Mouse (Mus musculus): ENCODE measurements around the gene Oprm1. TPM values are rescaled to one million over a fixed set of nuclear protein-coding genes. Genes with fewer than 3 reads are reported as not detected.

Gene Oprm1
- polyA plus RNA-seq, 1 experiment from 2014 or later: not detected

DNA sequence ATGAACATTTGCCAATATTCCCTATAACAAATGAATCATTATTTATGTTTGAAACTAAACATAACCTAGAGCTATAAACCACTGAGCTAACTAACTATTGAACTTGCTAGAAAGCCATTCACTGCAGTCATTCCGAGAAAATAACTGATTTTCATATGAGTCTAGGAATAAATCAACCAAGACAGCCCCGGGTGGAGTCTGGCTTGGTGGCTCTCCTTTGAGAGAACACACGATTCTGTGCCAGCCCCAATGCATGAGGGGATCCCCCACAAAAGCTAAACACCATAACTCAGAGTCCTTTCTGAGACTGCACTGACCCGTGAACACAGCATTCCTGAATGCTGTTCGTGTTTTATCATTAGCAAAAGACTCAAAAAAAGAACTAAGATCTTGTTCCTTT lies 302.0 kb downstream of the Oprm1 start:
- Histone ChIP-seq H3K9me3 (replicated peaks; ENCODE audit: control insufficient read depth, low read length) (no peaks in the 10 kb centered on the region), H3K4me2 (ENCODE audit: low read depth, low read length) (no peak overlapping the region), H3K9ac (replicated peaks; ENCODE audit: low read length) (no peak overlapping the region), H3K27me3 (ENCODE audit: control insufficient read depth, insufficient read depth, low read length) (no peaks in the 10 kb centered on the region), H3K36me3 (replicated peaks; ENCODE audit: control insufficient read depth, insufficient read depth, low read depth, low read length) (no peaks in the 10 kb centered on the region), H3K4me3 (ENCODE audit: low read depth, low read length) (no peak overlapping the region), H3K27ac (replicated peaks; ENCODE audit: low read depth, low read length) (no peak overlapping the region), H3K4me1 (ENCODE audit: control insufficient read depth, insufficient read depth, low read length) (no peaks in the 10 kb centered on the region)
- 75% methylated on average over 5 of the region's 5 CpGs for WGBS
- no peak for ATAC-seq (replicated peaks; ENCODE audit: insufficient number of reproducible peaks, low FRiP score, low TSS enrichment, low read depth)
- DNase-seq (ENCODE audit: low spot score): no peak

DNA sequence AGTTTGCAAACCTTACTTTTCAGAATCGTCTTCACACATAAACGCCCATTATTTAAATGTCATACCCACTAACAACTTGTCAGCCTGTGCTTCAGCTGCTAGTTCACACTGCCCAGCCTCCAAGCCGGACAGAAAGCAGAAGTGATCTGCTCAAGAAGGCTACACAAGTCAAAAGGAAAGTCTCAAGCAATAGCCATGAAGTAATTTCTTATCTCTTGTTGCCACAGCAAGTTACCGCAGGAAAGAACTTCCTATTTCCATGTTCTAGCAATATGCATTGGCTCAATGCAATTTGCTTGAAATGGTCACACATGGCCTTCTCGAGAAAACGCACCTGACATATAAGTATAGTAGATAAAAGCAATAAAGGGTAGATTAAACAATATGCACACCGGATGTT lies 304.7 kb downstream of the Oprm1 start:
- Histone ChIP-seq H3K4me1 (ENCODE audit: control insufficient read depth, insufficient read depth, low read length) (no peaks in the 10 kb centered on the region), H3K27me3 (ENCODE audit: control insufficient read depth, insufficient read depth, low read length) (no peaks in the 10 kb centered on the region), H3K27ac (replicated peaks; ENCODE audit: low read depth, low read length) (no peak overlapping the region), H3K4me2 (ENCODE audit: low read depth, low read length) (no peak overlapping the region), H3K36me3 (replicated peaks; ENCODE audit: control insufficient read depth, insufficient read depth, low read depth, low read length) (no peaks in the 10 kb centered on the region), H3K4me3 (ENCODE audit: low read depth, low read length) (no peak overlapping the region), H3K9ac (replicated peaks; ENCODE audit: low read length) (no peak overlapping the region), H3K9me3 (replicated peaks; ENCODE audit: control insufficient read depth, low read length) (no peaks in the 10 kb centered on the region)
- DNase-seq (ENCODE audit: low spot score): no peak
- ATAC-seq (replicated peaks; ENCODE audit: insufficient number of reproducible peaks, low FRiP score, low TSS enrichment, low read depth): no peak
- 90% methylated on average over 7 of the region's 7 CpGs for WGBS

DNA sequence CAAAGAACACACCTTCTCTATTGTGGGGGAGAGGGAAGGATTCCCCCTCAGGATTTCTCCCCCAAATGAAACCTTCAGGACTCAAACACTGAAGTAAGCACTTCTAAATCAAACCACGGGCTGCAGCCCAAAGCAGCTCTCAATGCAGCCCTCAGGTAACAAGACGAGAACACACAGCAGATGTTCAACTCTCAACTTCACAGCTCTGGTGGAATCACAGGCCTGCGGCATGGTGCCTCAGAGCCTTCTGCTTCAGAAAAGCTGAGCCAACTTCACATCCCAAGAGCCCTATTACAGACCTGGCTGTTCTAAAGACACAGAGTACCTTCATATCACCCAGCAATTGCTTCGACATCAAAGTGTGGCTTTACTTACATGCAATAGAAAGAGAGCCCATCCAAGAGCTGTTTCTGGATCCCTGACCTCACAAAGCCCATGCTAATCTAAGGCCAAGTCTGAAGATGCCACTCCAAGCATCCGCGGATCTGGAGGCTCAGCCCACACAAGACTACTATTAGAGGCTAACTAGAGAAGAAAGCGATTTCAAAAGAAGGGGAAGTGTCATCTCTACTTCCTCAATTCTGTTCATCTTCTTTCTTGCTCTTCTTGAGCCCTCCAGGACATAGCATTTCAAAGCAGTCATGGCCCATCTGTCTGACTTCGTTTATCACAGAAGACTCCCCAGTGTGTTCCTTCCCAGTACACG lies 305.6 kb downstream of the Oprm1 start:
- Histone ChIP-seq H3K9me3 (replicated peaks; ENCODE audit: control insufficient read depth, low read length) (no peaks in the 10 kb centered on the region), H3K27me3 (ENCODE audit: control insufficient read depth, insufficient read depth, low read length) (no peaks in the 10 kb centered on the region), H3K9ac (replicated peaks; ENCODE audit: low read length) (no peak overlapping the region), H3K4me2 (ENCODE audit: low read depth, low read length) (no peak overlapping the region), H3K4me1 (ENCODE audit: control insufficient read depth, insufficient read depth, low read length) (no peaks in the 10 kb centered on the region), H3K36me3 (replicated peaks; ENCODE audit: control insufficient read depth, insufficient read depth, low read depth, low read length) (no peaks in the 10 kb centered on the region), H3K27ac (replicated peaks; ENCODE audit: low read depth, low read length) (no peak overlapping the region), H3K4me3 (ENCODE audit: low read depth, low read length) (no peak overlapping the region)
- DNase-seq (ENCODE audit: low spot score) (no peak), ATAC-seq (replicated peaks; ENCODE audit: insufficient number of reproducible peaks, low FRiP score, low TSS enrichment, low read depth) (no peak)
- WGBS: 86% methylated on average over 9 of the region's 9 CpGs

DNA sequence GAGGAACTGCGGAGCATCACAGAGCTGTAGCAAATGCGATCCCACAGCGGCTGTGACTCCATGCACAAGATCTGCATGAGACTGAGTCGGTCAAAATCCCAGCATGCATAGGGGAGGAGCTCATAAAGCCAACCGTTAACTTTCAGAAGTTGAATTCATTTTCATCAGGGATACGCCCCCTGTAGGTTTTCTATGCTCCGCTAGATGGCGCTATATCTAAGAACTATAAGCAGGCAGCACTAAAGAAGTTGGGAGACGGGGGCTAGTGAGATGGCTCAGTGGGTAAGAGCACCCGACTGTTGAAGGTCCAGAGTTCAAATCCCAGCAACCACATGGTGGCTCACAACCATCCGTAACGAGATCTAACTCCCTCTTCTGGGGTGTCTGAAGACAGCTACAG lies 310.3 kb downstream of the Oprm1 start:
- Histone ChIP-seq H3K27ac (replicated peaks; ENCODE audit: low read depth, low read length) (no peak overlapping the region), H3K4me2 (ENCODE audit: low read depth, low read length) (no peak overlapping the region), H3K4me1 (ENCODE audit: control insufficient read depth, insufficient read depth, low read length) (no peaks in the 10 kb centered on the region), H3K27me3 (ENCODE audit: control insufficient read depth, insufficient read depth, low read length) (no peaks in the 10 kb centered on the region), H3K36me3 (replicated peaks; ENCODE audit: control insufficient read depth, insufficient read depth, low read depth, low read length) (no peaks in the 10 kb centered on the region), H3K4me3 (ENCODE audit: low read depth, low read length) (no peak overlapping the region), H3K9ac (replicated peaks; ENCODE audit: low read length) (no peak overlapping the region), H3K9me3 (replicated peaks; ENCODE audit: control insufficient read depth, low read length) (no peaks in the 10 kb centered on the region)
- 68% methylated on average over 11 of the region's 12 CpGs for WGBS
- no peak for ATAC-seq (replicated peaks; ENCODE audit: insufficient number of reproducible peaks, low FRiP score, low TSS enrichment, low read depth)
- DNase-seq (ENCODE audit: low spot score): no peak

DNA sequence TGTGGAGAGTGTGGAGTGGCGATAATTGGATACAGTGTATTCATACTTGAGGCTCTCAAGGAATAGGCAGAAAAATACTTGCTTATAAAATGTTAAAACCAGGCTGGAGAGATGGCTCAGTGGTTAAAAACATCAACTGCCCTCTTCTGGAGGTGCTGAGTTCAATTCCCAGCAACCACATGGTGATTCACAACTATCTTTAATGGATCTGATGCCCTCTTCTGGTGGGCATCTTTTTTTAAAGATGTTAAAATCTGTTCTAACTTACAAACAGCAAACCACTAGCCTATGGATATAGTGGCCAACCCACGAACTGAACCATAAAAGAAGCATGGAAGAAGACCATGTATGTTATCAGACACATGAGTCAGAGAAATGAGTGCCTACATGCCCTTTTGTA lies 310.8 kb downstream of the Oprm1 start:
- Histone ChIP-seq H3K27me3 (ENCODE audit: control insufficient read depth, insufficient read depth, low read length) (no peaks in the 10 kb centered on the region), H3K4me1 (ENCODE audit: control insufficient read depth, insufficient read depth, low read length) (no peaks in the 10 kb centered on the region), H3K9ac (replicated peaks; ENCODE audit: low read length) (no peak overlapping the region), H3K27ac (replicated peaks; ENCODE audit: low read depth, low read length) (no peak overlapping the region), H3K36me3 (replicated peaks; ENCODE audit: control insufficient read depth, insufficient read depth, low read depth, low read length) (no peaks in the 10 kb centered on the region), H3K4me2 (ENCODE audit: low read depth, low read length) (no peak overlapping the region), H3K4me3 (ENCODE audit: low read depth, low read length) (no peak overlapping the region), H3K9me3 (replicated peaks; ENCODE audit: control insufficient read depth, low read length) (no peaks in the 10 kb centered on the region)
- ATAC-seq (replicated peaks; ENCODE audit: insufficient number of reproducible peaks, low FRiP score, low TSS enrichment, low read depth) (no peak), DNase-seq (ENCODE audit: low spot score) (no peak)
- 85% methylated on average over 2 of the region's 2 CpGs for WGBS

DNA sequence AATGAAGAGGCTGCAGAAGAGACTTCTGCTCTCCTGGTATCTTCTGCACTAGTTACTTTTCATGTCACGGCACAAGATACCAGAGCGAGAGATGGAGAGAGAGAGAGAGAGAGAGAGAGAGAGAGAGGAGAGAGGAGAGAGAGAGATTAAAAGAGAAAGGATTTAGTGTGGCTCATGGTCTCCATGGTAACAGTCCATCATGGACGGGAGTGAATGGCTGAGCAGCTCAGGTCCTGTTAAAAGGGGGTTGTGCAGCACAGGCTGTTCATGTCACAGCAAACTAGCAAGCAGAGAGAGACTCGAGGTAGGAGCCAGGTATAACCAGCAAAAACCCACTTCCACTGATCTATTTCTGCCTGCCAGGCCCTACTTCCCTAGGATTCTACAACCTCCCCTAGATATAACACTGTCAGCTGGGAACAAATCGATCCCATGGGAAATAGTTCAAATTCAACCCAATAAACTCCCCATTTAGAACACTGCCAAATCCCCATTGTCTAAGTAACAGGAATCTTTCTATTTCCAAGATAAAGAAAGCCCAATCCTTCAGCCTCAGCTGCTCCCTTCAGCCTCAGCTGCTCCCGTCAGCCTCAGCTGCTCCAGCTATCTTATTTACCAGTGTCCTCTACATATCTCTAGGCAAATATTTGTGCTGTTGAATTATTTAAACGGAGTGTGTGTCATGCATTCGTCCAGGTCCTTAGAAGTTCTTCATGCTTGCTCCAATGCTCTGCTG lies 312.0 kb downstream of the Oprm1 start:
- H3K9me3 ChIP-seq (replicated peaks; ENCODE audit: control insufficient read depth, low read length): no peaks in the 10 kb centered on the region
- no peaks in the 10 kb centered on the region for H3K36me3 ChIP-seq (replicated peaks; ENCODE audit: control insufficient read depth, insufficient read depth, low read depth, low read length)
- ATAC-seq (replicated peaks; ENCODE audit: insufficient number of reproducible peaks, low FRiP score, low TSS enrichment, low read depth): no peak
- no peaks in the 10 kb centered on the region for H3K27me3 ChIP-seq (ENCODE audit: control insufficient read depth, insufficient read depth, low read length)
- no peak overlapping the region for H3K9ac ChIP-seq (replicated peaks; ENCODE audit: low read length)
- no peaks in the 10 kb centered on the region for H3K4me1 ChIP-seq (ENCODE audit: control insufficient read depth, insufficient read depth, low read length)
- H3K4me2 ChIP-seq (ENCODE audit: low read depth, low read length): no peak overlapping the region
- H3K27ac ChIP-seq (replicated peaks; ENCODE audit: low read depth, low read length): no peak overlapping the region
- DNase-seq (ENCODE audit: low spot score): no peak
- 73% methylated on average over 8 of the region's 8 CpGs for WGBS
- H3K4me3 ChIP-seq (ENCODE audit: low read depth, low read length): no peak overlapping the region

DNA sequence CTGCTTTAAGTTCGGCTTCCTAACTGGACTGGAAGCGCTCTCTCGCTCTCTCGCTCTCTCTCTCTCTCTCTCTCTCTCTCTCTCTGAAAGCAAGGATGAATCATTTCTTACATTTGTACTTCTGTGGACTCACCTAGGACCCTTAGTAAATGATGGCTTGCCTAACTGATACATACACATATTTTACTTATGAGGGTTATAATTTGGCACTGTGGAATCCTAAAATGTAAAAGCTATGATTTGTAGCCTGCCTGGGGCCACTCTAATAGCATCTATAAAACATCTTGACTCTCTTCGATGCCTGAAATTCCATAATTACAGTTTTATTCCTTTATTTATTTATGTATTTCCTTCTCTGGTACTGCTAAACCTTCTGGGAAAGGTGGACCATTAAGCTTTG lies 312.6 kb downstream of the Oprm1 start:
- Histone ChIP-seq H3K4me3 (ENCODE audit: low read depth, low read length) (no peak overlapping the region), H3K27ac (replicated peaks; ENCODE audit: low read depth, low read length) (no peak overlapping the region), H3K4me2 (ENCODE audit: low read depth, low read length) (no peak overlapping the region), H3K9me3 (replicated peaks; ENCODE audit: control insufficient read depth, low read length) (no peaks in the 10 kb centered on the region), H3K9ac (replicated peaks; ENCODE audit: low read length) (no peak overlapping the region), H3K4me1 (ENCODE audit: control insufficient read depth, insufficient read depth, low read length) (no peaks in the 10 kb centered on the region), H3K36me3 (replicated peaks; ENCODE audit: control insufficient read depth, insufficient read depth, low read depth, low read length) (no peaks in the 10 kb centered on the region), H3K27me3 (ENCODE audit: control insufficient read depth, insufficient read depth, low read length) (no peaks in the 10 kb centered on the region)
- no peak for DNase-seq (ENCODE audit: low spot score)
- 88% methylated on average over 5 of the region's 5 CpGs for WGBS
- no peak for ATAC-seq (replicated peaks; ENCODE audit: insufficient number of reproducible peaks, low FRiP score, low TSS enrichment, low read depth)

DNA sequence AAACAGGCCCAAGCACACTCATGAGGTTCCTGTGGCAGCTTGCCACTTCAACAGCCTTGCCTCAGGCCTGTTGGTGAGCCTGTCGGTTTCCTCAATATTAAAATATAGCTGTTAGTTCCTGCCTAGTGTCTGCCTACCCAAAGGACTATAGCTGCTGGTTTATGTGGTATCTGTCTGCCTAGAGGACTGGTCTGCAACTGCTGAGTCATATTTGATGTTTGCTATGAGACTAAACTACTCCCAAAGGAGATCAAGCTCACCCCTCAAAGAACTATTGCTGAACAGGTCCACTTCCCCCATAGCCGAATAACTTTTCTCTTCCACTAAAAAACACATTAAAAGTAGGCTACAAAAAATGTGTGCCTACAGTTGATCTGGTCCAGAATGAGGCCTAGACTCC lies 315.9 kb downstream of the Oprm1 start:
- Histone ChIP-seq H3K4me1 (ENCODE audit: control insufficient read depth, insufficient read depth, low read length) (no peaks in the 10 kb centered on the region), H3K9ac (replicated peaks; ENCODE audit: low read length) (no peak overlapping the region), H3K27me3 (ENCODE audit: control insufficient read depth, insufficient read depth, low read length) (no peaks in the 10 kb centered on the region), H3K27ac (replicated peaks; ENCODE audit: low read depth, low read length) (no peak overlapping the region), H3K4me2 (ENCODE audit: low read depth, low read length) (no peak overlapping the region), H3K9me3 (replicated peaks; ENCODE audit: control insufficient read depth, low read length) (no peaks in the 10 kb centered on the region), H3K4me3 (ENCODE audit: low read depth, low read length) (no peak overlapping the region), H3K36me3 (replicated peaks; ENCODE audit: control insufficient read depth, insufficient read depth, low read depth, low read length) (no peaks in the 10 kb centered on the region)
- 83% methylated on average over 2 of the region's 2 CpGs for WGBS
- ATAC-seq (replicated peaks; ENCODE audit: insufficient number of reproducible peaks, low FRiP score, low TSS enrichment, low read depth) (no peak), DNase-seq (ENCODE audit: low spot score) (no peak)

Measured in embryonic facial prominence, embryonic 11.5 days (tissue).